Mouse (Mus musculus) limb, embryonic 12.5 days (tissue): Measurements from ENCODE around the gene Mgam. TPM values are rescaled to one million over a fixed set of nuclear protein-coding genes. Genes with fewer than 3 reads are reported as not detected.
"Not testable (repeated sequence)": the region's sequence is repeated elsewhere in the genome, so short reads cannot be mapped to it uniquely, and the experiment has no call there.

ENCODE experiments used
- ATAC-seq: fragments of 200-750 bp; cut with Nextera tagmentation; 2 replicates; pipeline ENCODE4 v1.8.0; 2017; ENCODE audit warnings: low read depth, moderate TSS enrichment; ENCODE audit not compliant: insufficient number of reproducible peaks, insufficient read depth, low FRiP score, low TSS enrichment
- H3K27ac ChIP-seq: fragments of 300-500 bp; sonication (generic); 2 replicates; pipeline ENCODE4 v1.5.1; 2016; ENCODE audit warnings: mild to moderate bottlenecking, moderate library complexity
- H3K27me3 ChIP-seq: fragments of 300-500 bp; sonication (generic); 2 replicates; pipeline ENCODE4 v1.6.1; 2016; ENCODE audit warnings: mild to moderate bottlenecking, moderate library complexity
- H3K36me3 ChIP-seq: fragments of 300-500 bp; sonication (generic); 2 replicates; pipeline ENCODE4 v1.6.1; 2016; ENCODE audit warnings: mild to moderate bottlenecking, moderate library complexity
- H3K4me1 ChIP-seq: fragments of 300-500 bp; sonication (generic); replicated peaks from 2 replicates; pipeline ENCODE4 v1.6.1; 2016
- H3K4me2 ChIP-seq: fragments of 300-500 bp; sonication (generic); 2 replicates; pipeline ENCODE4 v1.6.1; 2016; ENCODE audit warnings: mild to moderate bottlenecking, moderate library complexity
- H3K4me3 ChIP-seq: fragments of 300-500 bp; sonication (generic); replicated peaks from 2 replicates; pipeline ENCODE4 v1.5.1; 2016; ENCODE audit warnings: mild to moderate bottlenecking
- H3K9ac ChIP-seq: fragments of 300-500 bp; sonication (generic); replicated peaks from 2 replicates; pipeline ENCODE4 v1.6.1; 2016; ENCODE audit warnings: mild to moderate bottlenecking, moderate library complexity
- H3K9me3 ChIP-seq: fragments of 300-500 bp; sonication (generic); 2 replicates; pipeline ENCODE4 v1.6.1; 2016; ENCODE audit warnings: mild to moderate bottlenecking, moderate library complexity
- WGBS: fragments of 180-500 bp; shearing (Covaris S2); methylation state at CpG from one replicate; pipeline ENCODE4 v1.1.7; 2016; 5-methylcytosine and 5-hydroxymethylcytosine counted together
- polyA plus RNA-seq: library from polyadenylated mRNA; unstranded; fragments of >200 nt; fragmentation: Nextera tagmentation; extraction: Ambion mirVana; gene quantifications from 2 replicates; pipeline ENCODE4 v1.2.1, GENCODE M21; 2016

Gene Mgam
- polyA plus RNA-seq, 1 experiment from 2014 or later, result not detected

DNA sequence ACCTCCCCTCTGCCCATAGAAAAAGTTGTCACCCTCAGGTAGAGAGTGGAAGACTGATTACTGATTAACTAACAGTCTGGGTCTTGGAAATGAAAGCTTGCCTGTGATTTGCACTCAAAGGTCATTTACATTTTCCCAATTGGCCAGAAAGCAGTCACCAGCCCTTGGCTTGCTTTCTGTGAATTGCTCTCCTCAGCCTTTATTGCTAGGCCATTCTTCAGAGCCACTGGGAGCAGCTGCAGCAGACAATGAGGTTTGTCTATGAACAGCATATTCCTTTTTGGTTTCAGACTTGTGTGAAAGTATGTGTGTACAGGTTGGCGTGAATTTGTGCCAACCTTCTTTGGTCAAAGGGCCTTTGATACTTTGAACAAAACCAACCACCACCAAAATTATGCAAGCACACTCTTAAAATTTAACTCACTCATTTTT is 6.0 kb downstream of the Mgam start:
- no peak for ATAC-seq
- H3K9me3 ChIP-seq, result no peaks in the 10 kb centered on the region
- no peak overlapping the region for H3K4me2 ChIP-seq
- WGBS, result 88% methylated on average over 1 of the region's 1 CpGs
- H3K4me3 ChIP-seq, result no peak overlapping the region
- no peaks in the 10 kb centered on the region for H3K36me3 ChIP-seq
- H3K9ac ChIP-seq, result no peak overlapping the region
- no peaks in the 10 kb centered on the region for H3K27me3 ChIP-seq
- H3K27ac ChIP-seq, result no peak overlapping the region
- H3K4me1 ChIP-seq, result no peaks in the 10 kb centered on the region

DNA sequence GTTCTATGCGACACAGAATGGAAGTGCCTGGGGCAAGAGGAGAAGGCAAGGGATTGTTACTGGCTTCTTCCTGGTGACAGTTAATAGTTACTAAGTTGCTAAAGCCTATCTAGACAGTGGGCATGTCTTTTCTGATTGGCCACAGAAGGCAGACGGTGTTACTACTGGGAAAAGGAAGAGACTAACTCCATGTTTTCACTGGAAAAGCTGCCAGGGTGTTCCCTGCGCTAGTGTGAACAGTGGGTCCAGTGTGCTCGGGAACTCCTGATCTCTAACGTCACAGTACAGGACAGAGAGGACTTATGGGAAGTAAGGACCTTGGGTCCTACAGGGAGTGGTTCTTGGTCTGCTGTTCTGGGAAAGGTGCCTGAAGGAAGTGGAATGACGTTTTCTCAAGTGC is 6.9 kb downstream of the Mgam start:
- H3K4me1 ChIP-seq, result no peaks in the 10 kb centered on the region
- 81% methylated on average over 6 of the region's 6 CpGs for WGBS

DNA sequence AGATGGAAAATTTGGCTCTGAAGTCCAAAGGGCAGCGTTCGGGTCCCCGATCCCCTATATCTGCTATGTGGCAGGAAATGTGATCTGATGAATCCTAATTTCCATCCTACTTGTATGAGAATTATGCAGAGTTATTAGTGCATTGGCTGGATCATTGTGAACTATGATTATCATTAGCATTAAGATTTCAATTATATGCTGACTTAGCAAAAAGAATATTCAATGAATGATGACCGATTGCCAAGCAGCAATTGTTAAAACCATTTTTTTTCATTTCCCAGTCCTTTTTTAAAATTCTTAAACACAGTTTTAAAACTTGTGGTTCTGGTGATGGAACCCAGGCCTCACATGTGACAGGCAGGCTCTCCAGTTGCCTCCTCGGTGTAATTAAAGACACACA is 9.1 kb downstream of the Mgam start:
- H3K36me3 ChIP-seq, result no peaks in the 10 kb centered on the region
- no peak overlapping the region for H3K27ac ChIP-seq
- no peak overlapping the region for H3K4me2 ChIP-seq
- H3K9ac ChIP-seq, result no peak overlapping the region
- no peak overlapping the region for H3K4me3 ChIP-seq
- no peaks in the 10 kb centered on the region for H3K9me3 ChIP-seq
- no peaks in the 10 kb centered on the region for H3K27me3 ChIP-seq
- WGBS, result 94% methylated on average over 5 of the region's 5 CpGs
- no peaks in the 10 kb centered on the region for H3K4me1 ChIP-seq
- ATAC-seq, result no peak

More for the DNA sequence above, 6.9 kb downstream of the Mgam start:
- Histone ChIP-seq H3K9me3 (no peaks in the 10 kb centered on the region), H3K4me3 (no peak overlapping the region), H3K9ac (no peak overlapping the region), H3K27ac (no peak overlapping the region), H3K36me3 (no peaks in the 10 kb centered on the region), H3K4me2 (no peak overlapping the region), H3K27me3 (no peaks in the 10 kb centered on the region)
- ATAC-seq, result no peak

DNA sequence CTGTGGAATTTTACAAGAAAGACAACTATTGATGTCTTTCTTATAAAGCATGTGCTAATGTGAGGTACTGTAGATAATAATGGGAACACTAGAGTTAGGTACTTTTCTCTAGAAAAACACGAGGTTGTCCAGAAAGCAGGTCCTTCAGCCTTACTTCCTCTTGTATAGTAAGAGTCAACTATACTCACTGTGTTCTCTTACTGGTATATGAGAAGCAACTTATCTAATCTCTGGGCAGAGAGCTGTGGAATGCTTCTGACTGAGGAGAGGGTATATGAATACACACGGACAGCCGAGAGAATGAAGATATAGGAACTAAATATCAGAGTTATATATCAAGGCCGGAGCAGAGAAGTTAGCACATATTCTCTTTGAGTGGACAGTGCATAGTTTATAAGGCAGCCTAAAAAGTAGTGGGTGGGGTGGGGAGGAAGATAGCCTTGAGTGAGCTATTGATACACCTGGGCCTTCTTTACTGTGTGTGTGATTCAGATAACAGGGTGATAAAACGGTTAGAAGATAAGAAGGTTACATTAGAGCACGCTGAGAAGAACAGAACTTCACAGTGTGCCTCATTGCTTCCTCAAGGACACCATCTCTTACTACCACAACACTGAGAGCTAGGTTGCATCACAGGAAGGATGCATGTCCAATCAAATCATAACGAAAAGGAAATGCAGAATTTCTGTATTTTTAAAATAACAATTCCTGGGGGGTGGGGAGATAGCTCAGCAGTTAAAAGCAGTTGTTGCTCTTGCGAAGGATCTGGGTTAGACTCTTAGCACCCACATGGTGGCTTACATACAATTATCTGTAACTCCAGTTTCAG is 12.3 kb downstream of the Mgam start:
- 81% methylated on average over 8 of the region's 8 CpGs for whole genome bisulfite sequencing
- H3K27ac ChIP-seq, result no peak overlapping the region
- no peak overlapping the region for H3K4me3 ChIP-seq
- no peaks in the 10 kb centered on the region for H3K4me1 ChIP-seq
- no peaks in the 10 kb centered on the region for H3K9me3 ChIP-seq
- H3K9ac ChIP-seq, result no peak overlapping the region
- H3K36me3 ChIP-seq, result no peaks in the 10 kb centered on the region
- no peak overlapping the region for H3K4me2 ChIP-seq
- no peaks in the 10 kb centered on the region for H3K27me3 ChIP-seq
- ATAC-seq, result no peak

DNA sequence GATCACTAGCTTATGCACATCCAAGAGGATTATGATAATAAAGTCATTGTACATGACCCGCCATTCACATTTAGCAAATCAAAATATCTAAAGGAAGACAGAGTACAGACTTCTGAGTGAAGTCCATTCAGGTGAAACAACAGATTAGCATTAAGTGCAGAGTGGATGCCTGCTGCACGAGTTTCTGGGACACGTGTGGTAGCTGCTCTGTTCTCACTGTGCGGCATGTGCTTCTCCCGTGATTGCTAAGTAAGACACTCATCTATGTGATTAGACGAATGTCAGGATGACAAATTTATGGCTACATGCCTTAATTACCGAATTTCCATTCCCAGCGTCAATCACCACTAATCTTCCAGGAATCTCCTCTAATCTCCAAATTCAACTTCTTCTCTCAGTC is 17.1 kb downstream of the Mgam start:
- Histone ChIP-seq H3K27ac (no peak overlapping the region), H3K4me2 (no peak overlapping the region), H3K36me3 (no peaks in the 10 kb centered on the region), H3K9ac (no peak overlapping the region), H3K9me3 (no peaks in the 10 kb centered on the region), H3K4me3 (no peak overlapping the region), H3K4me1 (no peaks in the 10 kb centered on the region), H3K27me3 (no peaks in the 10 kb centered on the region)
- WGBS, result 80% methylated on average over 8 of the region's 8 CpGs
- ATAC-seq, result no peak

DNA sequence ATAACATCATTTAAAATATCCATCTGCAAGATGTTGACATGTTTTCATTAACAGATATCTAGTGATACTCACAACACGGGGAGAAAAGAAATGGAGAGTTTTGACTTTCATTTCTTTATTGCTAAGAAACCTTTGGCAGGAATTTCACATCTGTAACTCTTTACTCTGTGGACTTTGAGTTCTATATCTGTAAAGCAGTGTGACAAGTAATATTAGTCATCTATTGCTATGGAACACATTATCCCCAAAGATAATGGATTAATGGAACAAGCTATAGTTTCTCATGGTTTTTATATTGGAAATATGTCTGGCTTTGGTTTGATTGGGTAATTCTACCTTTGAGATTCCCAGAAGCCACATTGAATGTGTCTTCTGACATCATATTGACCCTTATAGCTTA is 22.3 kb downstream of the Mgam start:
- no peaks in the 10 kb centered on the region for H3K36me3 ChIP-seq
- H3K9me3 ChIP-seq, result no peaks in the 10 kb centered on the region
- H3K27me3 ChIP-seq, result no peaks in the 10 kb centered on the region
- no peak for ATAC-seq
- no peak overlapping the region for H3K4me2 ChIP-seq
- no peak overlapping the region for H3K4me3 ChIP-seq
- no peak overlapping the region for H3K27ac ChIP-seq
- H3K4me1 ChIP-seq, result no peaks in the 10 kb centered on the region
- 75% methylated on average over 1 of the region's 1 CpGs for WGBS
- H3K9ac ChIP-seq, result no peak overlapping the region

DNA sequence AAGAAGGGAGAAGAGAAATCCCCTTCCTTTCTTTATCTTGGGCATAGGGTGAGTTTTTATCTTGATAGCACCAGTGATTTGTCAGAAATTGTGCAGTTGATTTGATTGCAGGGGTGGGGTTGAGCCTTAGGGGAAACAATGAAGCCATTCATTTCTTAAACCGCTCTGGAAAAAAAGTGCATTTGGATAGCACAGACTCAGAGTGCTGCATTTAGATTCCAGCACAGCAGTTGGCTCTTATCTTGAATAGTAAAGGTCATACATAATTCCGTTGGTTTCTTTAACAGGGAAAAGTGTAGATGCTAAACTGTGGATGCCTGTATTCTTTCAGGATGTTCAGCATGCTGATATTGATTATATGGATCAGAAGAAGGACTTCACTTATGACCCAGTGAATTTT is 32.3 kb downstream of the Mgam start:
- H3K9me3 ChIP-seq, result no peaks in the 10 kb centered on the region
- no peaks in the 10 kb centered on the region for H3K4me1 ChIP-seq
- no peak overlapping the region for H3K4me2 ChIP-seq
- no peak overlapping the region for H3K4me3 ChIP-seq
- WGBS, result 73% methylated on average over 2 of the region's 2 CpGs
- no peak overlapping the region for H3K9ac ChIP-seq
- no peak for ATAC-seq
- H3K36me3 ChIP-seq, result no peaks in the 10 kb centered on the region
- no peaks in the 10 kb centered on the region for H3K27me3 ChIP-seq
- no peak overlapping the region for H3K27ac ChIP-seq

DNA sequence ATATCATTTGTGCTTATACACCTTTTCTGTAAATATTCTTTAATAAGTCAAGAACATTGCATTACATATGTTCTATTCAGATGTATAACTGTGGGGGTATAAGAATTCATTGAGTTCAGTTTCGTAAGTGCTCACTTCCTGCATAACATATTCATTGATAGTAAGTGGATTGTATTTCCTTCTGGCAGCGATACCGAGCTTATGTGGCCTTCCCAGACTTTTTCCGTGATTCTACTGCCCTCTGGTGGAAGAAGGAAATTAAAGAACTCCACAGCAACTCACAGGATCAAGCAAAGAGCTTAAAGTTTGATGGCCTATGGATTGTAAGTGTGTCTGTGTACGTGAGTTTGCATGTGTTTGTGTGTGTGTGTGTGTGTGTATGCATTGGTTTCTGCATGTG is 60.5 kb downstream of the Mgam start:
- no peaks in the 10 kb centered on the region for H3K4me1 ChIP-seq
- no peaks in the 10 kb centered on the region for H3K9me3 ChIP-seq
- ATAC-seq, result no peak; the same call in 1 of the 2 replicates
- H3K27me3 ChIP-seq, result no peaks in the 10 kb centered on the region
- 10% methylated on average over 5 of the region's 5 CpGs for WGBS
- no peak overlapping the region for H3K4me2 ChIP-seq
- no peaks in the 10 kb centered on the region for H3K36me3 ChIP-seq
- no peak overlapping the region for H3K9ac ChIP-seq
- no peak overlapping the region for H3K4me3 ChIP-seq
- H3K27ac ChIP-seq, result no peak overlapping the region

DNA sequence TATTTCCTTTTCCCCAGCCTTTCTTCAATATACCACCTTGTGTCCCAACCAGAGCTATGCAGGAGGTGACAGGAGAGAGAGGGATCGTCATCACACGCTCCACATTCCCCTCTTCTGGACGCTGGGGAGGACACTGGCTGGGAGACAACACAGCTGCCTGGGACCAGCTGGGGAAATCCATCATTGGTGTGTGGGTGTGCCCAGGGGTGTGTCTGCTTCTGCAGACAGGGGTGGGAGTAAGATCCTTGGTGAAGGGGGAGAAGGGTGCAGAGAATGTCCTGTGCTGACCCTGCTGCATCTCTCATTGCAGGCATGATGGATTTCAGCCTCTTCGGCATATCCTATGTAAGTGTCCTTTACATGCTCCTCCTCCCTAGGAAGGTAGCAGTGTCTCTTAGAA is 63.4 kb downstream of the Mgam start:
- 45% methylated on average over 3 of the region's 4 CpGs for WGBS
- H3K27me3 ChIP-seq, H3K27ac ChIP-seq, H3K36me3 ChIP-seq, H3K4me2 ChIP-seq, H3K4me3 ChIP-seq, H3K4me1 ChIP-seq, ATAC-seq, H3K9me3 ChIP-seq, H3K9ac ChIP-seq: not testable (repeated sequence)

DNA sequence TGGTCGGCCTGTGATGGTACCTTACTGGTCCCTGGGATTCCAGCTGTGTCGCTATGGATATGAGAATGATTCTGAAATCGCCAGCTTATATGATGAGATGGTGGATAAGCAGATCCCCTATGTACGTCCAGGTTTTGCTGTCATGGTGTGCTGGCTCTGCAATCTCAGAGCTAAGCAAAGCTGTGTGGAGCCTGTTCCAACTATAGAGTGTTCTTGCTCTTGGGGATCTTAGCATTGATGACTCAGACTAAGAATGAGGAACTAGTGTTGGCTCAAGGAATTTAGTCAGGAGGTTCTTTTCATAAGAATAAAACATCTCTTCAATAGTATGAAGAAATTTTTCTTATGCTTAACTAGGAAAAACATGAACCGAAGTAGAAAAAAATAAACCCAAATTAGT is 84.9 kb downstream of the Mgam start:
- H3K36me3 ChIP-seq, H3K9me3 ChIP-seq, H3K9ac ChIP-seq, H3K4me2 ChIP-seq, H3K4me3 ChIP-seq, ATAC-seq, H3K4me1 ChIP-seq, H3K27me3 ChIP-seq, H3K27ac ChIP-seq: not testable (repeated sequence)
- WGBS, result 89% methylated on average over 5 of the region's 5 CpGs

DNA sequence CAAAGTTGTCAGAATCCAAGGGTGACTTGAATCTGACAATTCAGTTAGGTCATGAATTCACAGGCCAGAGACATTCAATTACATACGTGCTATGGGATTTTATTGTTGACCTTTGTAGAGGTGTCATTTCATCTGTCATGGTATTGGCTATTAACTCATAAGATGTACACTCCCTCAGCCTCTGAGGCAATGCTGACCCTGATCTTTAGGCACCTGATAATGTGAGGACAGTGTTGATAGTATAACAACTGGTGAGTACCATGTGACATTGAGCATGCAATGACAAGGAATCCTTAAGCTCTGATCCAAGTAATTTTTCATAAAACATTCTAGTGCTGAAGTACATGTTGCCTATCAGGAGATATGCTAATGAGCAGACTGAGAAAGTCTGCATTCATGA is 87.1 kb downstream of the Mgam start:
- H3K36me3 ChIP-seq, result no peaks in the 10 kb centered on the region
- H3K4me3 ChIP-seq, result no peak overlapping the region
- ATAC-seq, result no peak
- no peaks in the 10 kb centered on the region for H3K27me3 ChIP-seq
- no peak overlapping the region for H3K9ac ChIP-seq
- no peaks in the 10 kb centered on the region for H3K4me1 ChIP-seq
- H3K9me3 ChIP-seq, result no peaks in the 10 kb centered on the region
- no peak overlapping the region for H3K27ac ChIP-seq
- H3K4me2 ChIP-seq, result no peak overlapping the region
- 70% methylated on average over 1 of the region's 1 CpGs for WGBS

DNA sequence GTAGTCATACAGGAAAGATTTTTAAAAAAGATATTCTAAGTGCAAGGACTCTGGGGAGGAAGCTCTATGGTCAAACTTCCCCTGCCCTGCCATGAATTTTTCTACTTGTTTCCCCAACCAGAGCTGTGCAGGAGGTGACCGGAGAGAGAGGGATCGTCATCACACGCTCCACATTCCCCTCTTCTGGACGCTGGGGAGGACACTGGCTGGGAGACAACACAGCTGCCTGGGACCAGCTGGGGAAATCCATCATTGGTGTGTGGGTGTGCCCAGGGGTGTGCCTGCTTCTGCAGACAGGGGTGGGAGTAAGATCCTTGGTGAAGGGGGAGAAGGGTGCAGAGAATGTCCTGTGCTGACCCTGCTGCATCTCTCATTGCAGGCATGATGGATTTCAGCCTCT is 99.9 kb downstream of the Mgam start:
- not testable (repeated sequence) for H3K27me3 ChIP-seq, H3K36me3 ChIP-seq, H3K4me3 ChIP-seq, H3K9ac ChIP-seq, H3K9me3 ChIP-seq, H3K4me1 ChIP-seq, ATAC-seq, H3K27ac ChIP-seq, H3K4me2 ChIP-seq
- 80% methylated on average over 4 of the region's 4 CpGs for WGBS
